Mouse (Mus musculus) thymus, adult 2 months (tissue): ENCODE results near the gene Dag1. TPM values are rescaled to one million over a fixed set of nuclear protein-coding genes. Genes with fewer than 3 reads are reported as not detected.
A peak's percentile ranks its signal among the peaks of the same experiment; 100 is the strongest.
"Not testable (repeated sequence)": the region's sequence is repeated elsewhere in the genome, so short reads cannot be mapped to it uniquely, and the experiment has no call there.

Source experiments
- DNase-seq: peaks from one replicate; pipeline ENCODE4 v3.0.0; 2021
- H3K27ac ChIP-seq: fragments of 200-500 bp; 2 replicates; pipeline ENCODE4 v1.5.1; 2012; ENCODE audit warnings: low read length, control low read depth; ENCODE audit not compliant: control insufficient read depth, insufficient read depth
- H3K27me3 ChIP-seq: fragments of 200-500 bp; 2 replicates; pipeline ENCODE4 v1.6.1; 2012; ENCODE audit warnings: mild to moderate bottlenecking, low read length, moderate library complexity, mixed read lengths; ENCODE audit not compliant: control insufficient read depth, insufficient read depth
- H3K36me3 ChIP-seq: fragments of 200-500 bp; 2 replicates; pipeline ENCODE4 v1.6.1; 2012; ENCODE audit warnings: mild to moderate bottlenecking, low read length, moderate library complexity; ENCODE audit not compliant: control insufficient read depth, insufficient read depth
- H3K4me1 ChIP-seq: fragments of 200-500 bp; replicated peaks from 2 replicates; pipeline ENCODE4 v1.6.1; 2012; ENCODE audit warnings: low read length; ENCODE audit not compliant: control insufficient read depth, insufficient read depth
- H3K4me3 ChIP-seq: fragments of 200-500 bp; 2 replicates; pipeline ENCODE4 v1.5.1; 2012; ENCODE audit warnings: mild to moderate bottlenecking, low read length, control low read depth, moderate library complexity; ENCODE audit not compliant: control insufficient read depth, insufficient read depth
- CTCF ChIP-seq: fragments of 200-500 bp; IDR thresholded peaks from 2 replicates; pipeline ENCODE4 v1.5.1; 2012; ENCODE audit warnings: mild to moderate bottlenecking, control low read depth, low read length, moderate library complexity, borderline replicate concordance; ENCODE audit not compliant: control insufficient read depth, poor library complexity, insufficient read depth; ENCODE audit errors: extremely low read depth
- POLR2A ChIP-seq: fragments of 200-500 bp; IDR thresholded peaks from 2 replicates; pipeline ENCODE4 v1.6.1; 2012; ENCODE audit warnings: mild to moderate bottlenecking, low read length, control low read depth, moderate library complexity; ENCODE audit not compliant: control insufficient read depth, poor library complexity, insufficient read depth; ENCODE audit errors: extremely low read depth
- WGBS: fragments of 180-500 bp; shearing (Covaris S2); methylation state at CpG from one replicate; pipeline ENCODE4 v1.1.7; 2018; 5-methylcytosine and 5-hydroxymethylcytosine counted together
- polyA plus RNA-seq: library from polyadenylated mRNA; depleted of rRNA; stranded (reverse); fragments of >200 nt; gene quantifications from 2 replicates; pipeline ENCODE4 v1.2.3, GENCODE M21; 2012

The Dag1 gene
- polyA plus RNA-seq, 1 experiment = 27.0 TPM

- Histone ChIP-seq H3K4me1 (peaks cover 19% of the 10 kb centered on the region), H3K4me3 (no peak overlapping the region), H3K27ac (no peak overlapping the region), H3K36me3 (no peaks in the 10 kb centered on the region), H3K27me3 (no peaks in the 10 kb centered on the region)
- WGBS = 95% methylated on average over 2 of the region's 2 CpGs
- TF ChIP-seq CTCF = no peak
- no peak for DNase-seq
Measured at GRCm38 (mm10) chr9:108202169-108202568, 61.6 kb downstream of the Dag1 start.

DNA sequence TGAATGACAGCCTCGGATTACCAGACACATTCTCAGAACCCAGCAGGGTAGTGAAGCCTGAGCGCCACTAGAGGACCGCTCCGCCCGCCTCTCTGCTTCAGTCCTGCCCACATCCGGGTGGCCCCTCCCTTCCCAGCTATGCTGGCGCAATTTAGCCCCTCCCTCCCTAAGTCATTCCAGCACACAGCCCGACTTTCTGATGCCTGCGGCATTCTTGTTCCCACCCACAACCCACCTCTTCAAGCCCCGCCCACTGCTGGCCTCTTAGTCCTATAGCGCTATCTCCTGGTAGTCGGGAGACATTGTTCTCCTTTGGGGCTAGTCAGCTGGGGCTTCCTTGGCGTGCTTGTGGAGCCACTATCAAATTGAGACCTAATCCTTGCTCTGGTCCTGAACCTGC is 62.6 kb downstream of the Dag1 start:
- peak; percentile 94 for DNase-seq
- no peak overlapping the region for H3K4me3 ChIP-seq
- TF ChIP-seq CTCF (peak; percentile 74; the same call in 1 of the 2 replicates), POLR2A (peak; percentile 44; the same call in 1 of the 2 replicates)
- 2% methylated on average over 13 of the region's 13 CpGs for WGBS
- H3K4me1 ChIP-seq = peaks cover 19% of the 10 kb centered on the region
- no peaks in the 10 kb centered on the region for H3K36me3 ChIP-seq
- no peak overlapping the region for H3K27ac ChIP-seq
- H3K27me3 ChIP-seq = no peaks in the 10 kb centered on the region

- Histone ChIP-seq H3K4me1 (peaks cover 12% of the 10 kb centered on the region), H3K4me3 (no peak overlapping the region), H3K27me3 (no peaks in the 10 kb centered on the region), H3K27ac (no peak overlapping the region), H3K36me3 (no peaks in the 10 kb centered on the region)
- no peak for TF ChIP-seq POLR2A
- TF ChIP-seq CTCF = no peak
- DNase-seq = no peak
- 84% methylated on average over 4 of the region's 4 CpGs for WGBS
Measured at GRCm38 (mm10) chr9:108198621-108199020, 65.1 kb downstream of the Dag1 start.

DNA sequence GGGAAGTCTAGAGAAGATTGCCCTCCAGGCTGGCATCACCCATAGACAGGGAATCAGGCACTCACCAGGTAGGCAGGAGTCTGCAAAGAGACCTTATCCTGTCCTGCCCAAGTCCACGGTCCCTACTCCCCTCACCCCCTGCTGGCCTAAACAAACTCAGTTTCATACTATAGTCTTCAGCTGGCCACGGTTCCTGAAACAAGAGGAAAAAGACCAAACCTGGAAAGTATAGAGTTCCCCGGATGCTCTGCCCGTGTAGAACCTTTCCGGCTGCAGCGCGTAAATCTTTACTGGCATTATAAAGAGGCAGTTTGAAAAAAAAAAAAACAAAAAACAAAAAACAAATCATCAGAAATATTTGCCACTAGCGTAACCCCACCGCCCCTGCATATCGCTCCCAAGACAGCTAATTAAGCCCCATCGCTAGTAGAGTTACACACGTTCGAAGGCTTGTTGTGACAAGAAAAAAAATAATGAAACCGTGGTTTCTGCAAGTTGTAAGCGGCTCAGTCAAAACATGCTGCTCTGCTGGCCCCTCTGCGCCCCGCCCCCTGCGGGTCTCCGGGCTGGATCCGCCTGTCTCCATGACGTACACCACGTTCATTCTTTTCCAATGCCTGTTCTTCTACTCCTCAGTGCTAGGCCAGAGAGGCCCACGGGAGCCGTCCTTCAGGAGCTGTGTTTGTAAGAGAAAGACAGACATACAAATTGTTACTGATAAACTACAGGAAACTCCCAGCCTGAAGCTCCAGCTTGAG is 66.7 kb downstream of the Dag1 start:
- H3K36me3 ChIP-seq = no peaks in the 10 kb centered on the region
- peaks cover 5% of the 10 kb centered on the region for H3K4me1 ChIP-seq
- H3K4me3 ChIP-seq = no peak overlapping the region
- no peaks in the 10 kb centered on the region for H3K27me3 ChIP-seq
- no peak for TF ChIP-seq POLR2A
- TF ChIP-seq CTCF = no peak
- WGBS = 58% methylated on average over 24 of the region's 24 CpGs
- no peak for DNase-seq
- H3K27ac ChIP-seq = no peak overlapping the region

GRCm38 (mm10) chr9:108196222-108196621 is 67.5 kb downstream of the Dag1 start:
- H3K4me1 ChIP-seq, H3K27me3 ChIP-seq, H3K4me3 ChIP-seq, H3K27ac ChIP-seq, DNase-seq, H3K36me3 ChIP-seq: not testable (repeated sequence)
- WGBS = 73% methylated on average over 6 of the region's 6 CpGs

DNA sequence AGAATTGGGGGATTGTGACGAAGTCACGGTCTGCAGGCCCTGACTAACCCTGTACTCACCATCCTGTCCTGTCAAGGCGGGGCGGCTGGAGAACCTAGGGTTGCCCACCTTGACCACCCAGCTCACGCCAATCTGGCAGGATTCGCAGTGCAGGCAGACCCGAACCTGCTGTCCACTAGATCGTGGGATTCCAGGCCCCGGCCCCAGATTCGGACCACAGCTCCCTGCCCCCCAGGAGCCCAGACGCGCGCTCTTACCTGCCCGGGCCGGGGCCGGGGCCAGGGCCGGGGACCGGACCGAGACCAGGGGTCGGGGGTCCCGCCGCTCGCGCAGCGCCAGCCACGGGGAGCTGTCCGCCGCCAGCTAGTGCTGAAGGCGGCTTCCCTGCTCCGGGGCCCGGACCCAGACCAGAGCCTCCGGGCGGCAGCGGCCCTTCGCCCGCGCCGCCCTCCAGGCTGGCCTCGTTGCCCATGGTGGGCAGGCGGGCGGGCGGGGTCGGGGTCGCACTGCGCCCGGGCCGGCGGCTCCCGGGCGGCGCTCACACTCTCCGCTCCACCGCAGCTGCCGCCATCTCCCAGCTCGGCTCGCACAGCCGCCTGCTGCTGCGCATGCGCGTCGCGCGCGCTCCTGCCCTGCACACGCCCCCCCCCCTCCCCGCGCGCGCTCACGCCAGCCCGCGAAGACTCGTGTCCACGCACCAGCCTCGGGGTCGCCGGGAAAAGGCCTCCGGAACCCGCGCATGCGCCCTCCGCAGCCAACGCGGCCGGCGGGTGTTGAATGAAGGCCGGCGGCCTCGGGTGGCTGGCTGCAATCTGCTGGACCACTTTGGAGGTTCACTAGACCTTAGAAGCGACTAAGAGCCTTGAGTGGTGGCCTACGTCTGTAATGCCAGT is 73.7 kb downstream of the Dag1 start, which contains the start of gene Bsn:
Gene Bsn, minus strand, starts transcription at position 598 of the 893 bp plus-strand sequence.
- 5% methylated on average over 88 of the region's 91 CpGs for WGBS
- Histone ChIP-seq H3K4me3 (peak within 1 kb of the TSS; percentile 41), H3K27ac (no peak within 1 kb of the TSS), H3K27me3 (peaks cover 13% of the 10 kb centered on the region; the same call in 1 of the 2 replicates), H3K36me3 (no peaks in the 10 kb centered on the region), H3K4me1 (peaks cover 7% of the 10 kb centered on the region; the same call in 1 of the 2 replicates)
- TF ChIP-seq POLR2A = no peak
- no peak for TF ChIP-seq CTCF
- peak; percentile 60 for DNase-seq
